Mouse (Mus musculus): ENCODE results near the gene Atp5j2.
"Not testable (repeated sequence)": the region's sequence is repeated elsewhere in the genome, so short reads cannot be mapped to it uniquely, and the experiment has no call there.

The Atp5j2 gene

DNA sequence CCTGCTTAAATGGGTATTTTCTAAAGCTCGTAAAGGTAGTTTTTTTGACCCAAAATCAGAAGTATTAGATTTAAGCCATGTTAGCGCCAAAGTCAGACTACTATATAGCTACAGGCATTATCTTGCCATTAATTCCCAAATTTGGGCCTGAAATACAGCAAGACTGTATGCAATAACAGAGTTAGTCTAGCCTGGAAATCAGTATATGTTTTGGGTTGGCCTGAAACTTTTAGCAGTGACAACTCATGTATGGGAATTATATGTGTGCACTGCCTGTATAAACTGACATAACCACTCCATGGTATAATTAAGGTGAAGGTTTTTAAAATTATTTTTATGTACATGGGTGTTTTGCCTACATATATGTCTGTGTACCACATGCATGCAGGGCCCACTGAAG lies at the start of gene Atp5j2:
TSS of gene Atp5j2 (minus strand) at position 101 of the 400 bp plus-strand sequence.
- DNase-seq (ENCODE audit: low read depth) = no peak

DNA sequence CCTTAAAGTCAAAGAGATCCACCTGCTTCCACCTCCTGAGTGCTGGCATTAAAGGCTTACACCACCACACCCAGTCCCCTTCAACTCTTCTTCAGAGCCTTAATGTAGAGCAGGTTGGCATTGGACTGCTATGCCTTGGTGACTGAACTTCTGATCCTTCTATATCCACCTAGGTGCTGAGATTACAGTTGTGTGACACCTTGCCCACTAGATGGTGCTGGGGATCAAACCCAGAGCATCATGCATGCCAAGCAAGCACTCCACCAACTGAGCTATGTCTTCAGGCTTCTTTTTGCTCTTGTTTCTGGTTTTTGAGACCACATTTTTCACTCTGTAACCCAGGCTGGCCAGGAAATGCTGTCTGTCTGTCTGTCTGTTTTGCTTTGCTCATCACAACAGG lies 42.8 kb upstream of the Atp5j2 start:
- DNase-seq (ENCODE audit: low read depth) = peak; percentile 58

DNA sequence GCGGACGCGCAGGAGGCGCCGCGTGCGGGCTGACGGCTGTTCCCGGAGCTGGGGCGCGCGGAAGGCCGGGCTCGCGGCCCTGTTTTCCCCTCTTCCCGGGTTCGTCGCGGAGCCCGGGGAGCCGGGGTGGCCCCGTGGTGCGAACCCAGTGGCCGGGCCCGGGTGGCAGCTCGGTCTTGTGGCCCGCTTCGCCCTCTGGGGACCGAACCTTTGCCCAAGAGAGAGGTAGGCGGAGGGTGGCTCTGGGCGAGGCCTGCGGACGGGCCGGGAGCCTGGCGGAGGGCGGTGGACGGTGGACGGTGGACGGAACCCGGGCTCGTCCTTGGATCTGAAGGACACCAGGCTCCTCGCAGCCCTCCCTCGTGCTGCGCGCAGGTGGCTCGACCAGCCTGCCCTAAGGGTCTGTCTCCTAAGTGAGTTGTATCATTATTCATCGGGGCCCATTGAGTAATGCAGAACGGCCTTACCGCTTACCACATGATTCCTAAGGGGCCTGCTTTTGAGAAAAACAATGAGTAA lies 40.1 kb upstream of the Atp5j2 start:
- DNase-seq (ENCODE audit: low read depth) = peak; percentile 78

GRCm38 (mm10) chr5:145231367-145231871 lies 39.6 kb upstream of the Atp5j2 start, which contains the start of gene Zfp655:
TSS of gene Zfp655 (plus strand) at chr5:145231715.
- peak; percentile 99 for DNase-seq (ENCODE audit: low read depth)

DNA sequence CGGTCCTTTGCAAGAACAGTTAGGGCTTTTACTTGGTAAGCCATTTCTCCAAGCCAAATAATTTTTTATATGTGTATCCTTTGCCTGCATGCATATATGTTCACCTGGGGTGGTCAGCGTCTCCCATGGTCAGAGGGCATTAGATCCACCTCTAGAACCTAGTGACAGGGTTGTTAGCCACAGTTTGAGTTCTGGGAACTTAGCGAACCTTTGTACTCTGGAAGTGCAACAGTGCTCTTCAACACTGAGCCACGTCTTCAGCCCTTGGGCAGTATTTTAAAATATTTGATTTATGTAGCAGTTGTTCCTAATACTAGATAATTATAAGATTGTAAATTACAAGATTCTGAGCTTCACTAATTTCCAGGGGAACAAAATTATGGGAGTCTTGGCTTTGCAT lies 38.8 kb upstream of the Atp5j2 start:
- no peak for DNase-seq (ENCODE audit: low read depth)

- DNase-seq (ENCODE audit: low read depth) = not testable (repeated sequence)
These were observed 37.4 kb upstream of the Atp5j2 start for GRCm38 (mm10) chr5:145229283-145229682.

- no peak for DNase-seq (ENCODE audit: low read depth)
These were observed 34.6 kb upstream of the Atp5j2 start for GRCm38 (mm10) chr5:145226453-145226852.

GRCm38 (mm10) chr5:145223395-145223794 lies 31.5 kb upstream of the Atp5j2 start:
- no peak for DNase-seq (ENCODE audit: low read depth)

DNA sequence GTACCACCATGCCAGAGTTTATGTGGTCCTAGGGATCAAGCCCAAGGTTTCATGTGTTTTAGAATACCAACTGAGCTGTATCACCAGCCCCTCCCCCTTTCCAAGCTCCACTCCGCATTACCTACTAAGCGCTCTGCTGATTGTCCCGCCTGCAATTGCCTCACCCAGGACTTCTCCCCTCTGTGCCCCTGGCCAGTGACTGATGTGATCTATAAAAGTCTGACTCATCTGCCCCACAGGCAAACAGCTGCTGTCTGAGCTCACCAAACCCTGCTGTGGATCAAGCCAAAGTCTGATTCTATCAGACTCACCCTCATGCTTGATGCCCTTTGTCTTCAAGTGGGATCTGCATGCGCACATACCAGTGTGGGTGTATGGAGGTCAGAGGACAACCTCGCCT lies 31.0 kb upstream of the Atp5j2 start:
- peak; percentile 57 for DNase-seq (ENCODE audit: low read depth)

GRCm38 (mm10) chr5:145219981-145220380 lies 28.1 kb upstream of the Atp5j2 start:
- DNase-seq (ENCODE audit: low read depth) = no peak

DNA sequence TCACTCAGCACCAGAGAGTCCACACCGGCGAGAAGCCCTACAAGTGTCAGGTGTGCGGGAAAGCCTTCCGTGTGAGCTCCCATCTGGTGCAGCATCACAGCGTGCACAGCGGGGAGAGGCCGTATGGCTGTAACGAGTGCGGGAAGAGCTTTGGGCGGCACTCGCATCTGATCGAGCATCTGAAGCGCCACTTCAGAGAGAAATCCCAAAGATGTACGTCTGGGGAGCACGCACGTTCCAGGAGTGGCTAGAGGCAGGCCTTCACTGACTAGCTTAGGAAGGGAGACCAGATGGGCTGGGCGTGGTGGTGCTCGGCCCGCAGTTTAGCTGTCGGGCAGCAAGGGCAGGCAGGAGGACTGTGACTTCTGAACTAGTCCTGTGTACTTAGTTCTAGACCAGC lies 26.8 kb upstream of the Atp5j2 start:
- no peak for DNase-seq (ENCODE audit: low read depth)

DNA sequence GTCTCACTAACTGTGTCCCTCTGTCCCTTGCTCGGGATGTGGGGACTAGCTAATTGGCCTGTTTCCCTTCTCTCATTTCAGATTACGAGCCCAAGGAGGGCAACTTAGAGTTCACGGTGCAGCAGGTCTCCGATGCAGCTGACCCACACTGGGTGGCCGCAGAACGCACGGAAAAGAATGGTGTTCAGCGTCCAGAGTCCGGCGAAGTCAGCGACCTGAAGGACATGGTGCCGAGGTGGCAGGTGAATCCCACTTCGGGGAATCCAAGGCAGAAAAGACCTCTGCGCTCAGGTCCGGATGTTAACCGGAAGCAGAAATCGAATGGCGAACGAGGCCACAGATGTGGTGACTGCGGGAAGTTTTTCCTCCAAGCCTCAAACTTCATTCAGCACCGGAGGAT lies 26.3 kb upstream of the Atp5j2 start:
- DNase-seq (ENCODE audit: low read depth) = no peak

DNA sequence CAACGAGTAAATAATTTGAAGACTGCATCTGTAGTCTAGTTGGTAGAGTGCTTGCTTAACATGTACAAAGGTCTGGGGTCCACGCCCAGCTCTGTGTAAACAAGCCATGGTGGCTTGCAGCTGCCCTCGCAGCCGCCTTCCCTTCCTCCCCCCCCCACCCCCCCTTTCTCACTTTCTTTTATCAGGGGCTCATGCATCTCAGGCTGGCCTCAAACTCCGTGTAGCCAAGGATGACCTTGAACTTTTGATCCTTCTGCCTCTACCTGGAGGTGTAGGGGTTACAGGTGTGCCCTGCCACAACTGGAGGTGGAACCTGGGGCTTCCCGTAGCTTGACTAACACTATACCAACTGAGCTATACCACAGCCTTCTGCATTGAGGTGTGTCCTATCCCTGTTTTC lies 25.9 kb upstream of the Atp5j2 start:
- DNase-seq (ENCODE audit: low read depth) = no peak

- DNase-seq (ENCODE audit: low read depth) = peak; percentile 21
These were observed 22.8 kb upstream of the Atp5j2 start for GRCm38 (mm10) chr5:145214679-145215078.

DNA sequence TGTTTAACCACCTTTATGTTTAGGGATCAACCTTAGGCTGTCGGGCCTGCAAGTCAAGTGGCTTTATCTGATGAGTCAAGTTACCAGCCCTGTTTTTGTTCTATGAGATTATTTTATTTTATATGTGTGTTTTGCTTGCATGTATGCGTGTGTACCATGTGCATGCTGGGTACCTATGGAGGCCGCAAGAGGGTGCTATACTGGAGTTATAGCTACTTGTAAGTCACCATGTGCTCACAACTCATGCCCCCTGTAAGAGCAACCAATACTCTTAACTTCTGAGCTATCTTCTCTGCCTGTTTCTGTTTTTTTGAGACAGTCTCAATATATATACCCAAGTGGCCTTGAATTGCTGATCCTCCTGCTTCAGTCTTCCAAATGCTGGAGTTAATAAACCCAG lies 21.6 kb upstream of the Atp5j2 start:
- no peak for DNase-seq (ENCODE audit: low read depth)

GRCm38 (mm10) chr5:145212216-145212615 lies 20.4 kb upstream of the Atp5j2 start:
- DNase-seq (ENCODE audit: low read depth) = no peak

DNA sequence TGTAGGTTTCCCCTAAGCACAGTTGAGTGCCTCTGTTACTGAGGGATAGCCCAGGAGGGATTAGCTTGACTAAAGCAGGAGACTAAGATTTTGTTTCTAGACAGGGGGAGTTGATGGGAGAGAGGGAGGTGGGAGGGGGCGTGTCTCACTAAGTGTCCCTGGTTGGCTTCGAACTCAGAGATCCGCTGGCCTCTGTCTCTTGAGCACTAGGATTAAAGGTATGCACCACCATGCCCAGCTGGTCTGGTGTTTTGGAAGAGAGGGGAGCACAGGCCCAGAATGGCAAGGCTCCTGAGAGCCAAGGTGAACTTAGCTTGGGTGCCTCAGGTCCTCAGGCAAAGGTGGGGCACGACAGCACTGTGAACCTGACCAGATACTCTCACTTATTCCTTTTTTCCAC lies 19.5 kb upstream of the Atp5j2 start:
- no peak for DNase-seq (ENCODE audit: low read depth)

DNA sequence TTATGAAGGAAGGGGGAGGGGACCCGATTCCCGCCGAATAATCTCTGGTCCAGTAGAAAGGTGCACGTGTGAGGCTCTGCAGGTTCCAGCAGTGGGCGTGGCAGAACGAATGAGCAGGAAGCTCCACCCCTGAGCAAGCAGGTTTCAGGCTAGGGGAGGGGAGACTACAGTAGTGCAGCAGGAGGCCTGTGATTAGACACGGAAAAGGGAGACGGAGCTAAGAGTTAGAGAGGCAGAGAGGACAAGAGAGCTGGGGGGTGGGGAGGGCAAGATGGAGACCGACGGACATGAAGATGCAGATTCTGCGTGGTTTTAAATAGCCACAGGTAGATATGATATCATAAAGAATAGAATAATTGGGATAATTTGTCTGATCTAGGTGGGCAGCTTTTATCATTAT lies 16.5 kb upstream of the Atp5j2 start:
- not testable (repeated sequence) for DNase-seq (ENCODE audit: low read depth)

DNA sequence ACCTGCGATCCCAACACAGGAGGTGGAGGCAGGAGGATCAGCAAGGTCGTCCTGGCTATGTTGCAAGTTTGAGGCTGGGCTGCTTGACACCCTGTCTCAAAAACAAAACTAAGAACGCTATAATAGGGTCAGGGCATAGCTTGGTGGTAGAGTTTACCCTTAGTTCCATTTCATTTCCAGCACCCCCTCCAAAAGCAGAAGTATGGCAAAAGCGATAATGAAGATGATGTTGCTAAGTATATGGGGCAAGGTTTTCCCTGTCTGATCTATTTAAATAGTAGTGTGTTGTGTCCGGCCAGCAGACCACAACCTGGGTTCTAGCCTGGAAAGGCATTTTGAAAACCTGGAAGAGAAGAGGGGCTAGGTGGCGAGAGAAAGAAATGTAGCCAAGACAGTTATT lies 16.1 kb upstream of the Atp5j2 start:
- no peak for DNase-seq (ENCODE audit: low read depth)

DNA sequence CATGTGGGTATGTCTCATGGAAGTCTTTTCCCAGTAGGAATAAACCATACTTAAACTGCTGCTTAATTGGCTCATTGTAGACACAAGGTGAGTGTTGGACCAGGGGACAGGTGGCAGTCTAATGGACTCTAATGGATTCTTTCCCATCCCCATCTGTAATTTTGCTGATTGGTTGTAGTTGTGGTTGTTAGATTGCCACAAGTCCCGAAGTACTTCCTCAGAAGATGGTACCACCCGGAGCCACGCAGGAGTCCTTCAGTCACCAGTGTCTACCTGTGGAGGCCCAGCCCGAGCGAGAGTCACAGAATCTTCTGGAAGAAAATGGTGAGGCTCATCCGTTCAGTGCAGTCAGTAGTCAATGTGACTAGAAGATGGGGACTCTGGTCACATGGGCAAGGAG lies 15.5 kb upstream of the Atp5j2 start:
- DNase-seq (ENCODE audit: low read depth) = no peak

DNA sequence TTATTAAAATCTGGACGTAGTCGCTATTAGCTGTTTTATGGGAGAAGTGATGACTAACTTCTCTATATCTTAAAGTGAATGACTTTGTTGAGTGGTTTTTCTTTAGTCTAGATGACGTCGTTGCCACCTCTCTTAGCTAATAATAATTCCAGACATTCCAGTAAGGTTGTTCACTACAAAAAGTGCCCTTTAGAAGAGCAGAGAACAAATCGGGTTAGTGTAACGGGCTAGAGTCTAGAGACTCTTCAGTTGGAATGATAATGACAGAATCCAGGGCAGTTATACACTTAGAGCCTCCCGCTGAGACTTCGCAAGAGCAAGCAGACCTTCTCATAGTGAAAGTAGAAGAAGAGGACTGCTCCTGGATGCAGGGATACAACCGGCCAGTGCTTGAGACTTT lies 13.2 kb upstream of the Atp5j2 start:
- DNase-seq (ENCODE audit: low read depth) = peak; percentile 62

DNA sequence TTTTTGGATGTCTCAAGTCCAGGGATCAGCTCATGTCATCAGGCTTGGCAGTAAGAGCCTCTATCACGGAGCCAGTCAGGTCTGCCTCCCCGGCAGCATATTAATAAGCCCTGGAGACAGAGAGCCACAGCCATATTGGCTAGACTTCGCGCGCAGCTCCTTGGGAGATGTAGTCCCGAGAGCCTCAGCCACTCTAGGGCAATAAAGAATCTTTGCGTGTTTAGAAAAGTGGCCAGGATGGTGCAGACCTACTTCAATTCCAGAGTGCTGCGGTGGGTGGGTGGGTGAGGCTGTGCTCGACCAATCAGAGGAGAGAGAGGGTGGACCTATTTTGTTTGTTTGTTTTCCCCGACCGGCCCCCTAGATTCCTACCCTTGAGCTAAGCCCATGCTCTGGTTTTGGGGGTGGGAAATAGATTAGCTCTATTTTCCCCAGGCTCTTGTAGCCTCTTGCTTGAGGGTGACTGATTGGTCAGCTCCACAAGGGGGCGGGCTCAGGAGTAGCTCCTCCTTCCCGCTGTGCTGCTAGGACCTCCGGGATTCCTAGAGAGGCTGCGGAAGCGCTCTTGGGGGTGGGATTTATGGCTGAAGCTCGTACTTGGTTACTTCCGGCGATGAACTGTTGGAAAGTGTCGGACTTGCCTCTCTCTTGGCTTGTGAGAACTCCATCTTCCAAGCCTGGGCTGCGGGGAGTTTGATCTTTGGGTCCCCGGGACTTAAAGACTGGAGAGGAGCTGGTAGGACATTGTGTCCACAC lies 12.3 kb upstream of the Atp5j2 start, which contains the start of gene Zkscan5:
TSS of gene Zkscan5 (plus strand) at position 627 of the 756 bp plus-strand sequence.
- peak; percentile 98 for DNase-seq (ENCODE audit: low read depth)

DNA sequence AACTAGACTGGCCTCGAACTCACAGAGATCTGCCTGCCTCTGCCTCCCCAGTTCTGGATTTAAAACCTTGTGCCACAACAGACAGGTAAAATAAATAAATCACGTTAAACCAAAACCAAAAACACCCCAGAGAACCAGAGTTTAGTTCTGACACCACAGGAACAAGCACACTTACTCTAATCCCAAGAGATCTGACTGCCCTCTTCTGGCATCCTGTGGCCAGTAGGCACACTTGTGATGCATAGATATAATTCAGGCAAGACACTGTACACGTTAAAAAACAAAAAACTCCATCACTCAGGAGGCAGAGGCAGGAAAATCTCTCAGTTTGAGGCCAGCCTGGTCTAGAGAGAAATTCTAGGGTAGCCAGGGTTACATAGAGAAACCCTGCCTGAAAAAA lies 10.6 kb upstream of the Atp5j2 start:
- DNase-seq (ENCODE audit: low read depth) = no peak

Measured in NIH3T3 (cell line).